Mouse (Mus musculus) subcutaneous adipose tissue, adult 2 months (tissue): ENCODE measurements around the gene Nrg3. TPM values are rescaled to one million over a fixed set of nuclear protein-coding genes. Genes with fewer than 3 reads are reported as not detected.

Experiments
- polyA plus RNA-seq: library from polyadenylated mRNA; depleted of rRNA; stranded (reverse); fragments of >200 nt; gene quantifications from 2 replicates; pipeline ENCODE4 v1.2.3, GENCODE M21; 2012; ENCODE audit warnings: low replicate concordance; rRNA removed

Gene Nrg3
- polyA plus RNA-seq, result not detected in 2 replicates

GRCm38 (mm10) chr14:39472790-39473761 lies at the start of gene Nrg3:
TSS of gene Nrg3 (minus strand) at chr14:39473088.

